Mouse (Mus musculus) thymus, postnatal 36 days (tissue): ENCODE results near the gene Cacna1e.

Source experiments
- DNase-seq, 2 experiments: peaks; one replicate each; pipeline ENCODE4 v3.0.0; 2022; ENCODE audit warnings: mixed read lengths in 2 of 2

The Cacna1e gene

GRCm38 (mm10) chr1:154615759-154616158 is 268.5 kb downstream of the Cacna1e start:
- no peak for DNase-seq

GRCm38 (mm10) chr1:154608516-154608915 is 275.8 kb downstream of the Cacna1e start:
- no peak for DNase-seq

GRCm38 (mm10) chr1:154607406-154607805 is 276.9 kb downstream of the Cacna1e start:
- DNase-seq = no peak

- no peak for DNase-seq
These were observed 278.7 kb downstream of the Cacna1e start for GRCm38 (mm10) chr1:154605601-154606000.

GRCm38 (mm10) chr1:154603781-154604180 is 280.5 kb downstream of the Cacna1e start:
- no peak for DNase-seq

- DNase-seq = no peak
These were observed 281.8 kb downstream of the Cacna1e start for GRCm38 (mm10) chr1:154602531-154602930.

GRCm38 (mm10) chr1:154582516-154582915 is 301.8 kb downstream of the Cacna1e start:
- no peak for DNase-seq

- DNase-seq = no peak
These were observed 304.4 kb downstream of the Cacna1e start for GRCm38 (mm10) chr1:154579929-154580328.

- DNase-seq = no peak
These were observed 305.6 kb downstream of the Cacna1e start for GRCm38 (mm10) chr1:154578748-154579147.

- DNase-seq = no peak
These were observed 307.9 kb downstream of the Cacna1e start for GRCm38 (mm10) chr1:154576418-154576817.

GRCm38 (mm10) chr1:154566026-154566425 is 318.3 kb downstream of the Cacna1e start:
- DNase-seq = no peak

- no peak for DNase-seq
These were observed 328.5 kb downstream of the Cacna1e start for GRCm38 (mm10) chr1:154555811-154556210.

- DNase-seq = no peak
These were observed 331.2 kb downstream of the Cacna1e start for GRCm38 (mm10) chr1:154553132-154553531.

GRCm38 (mm10) chr1:154537445-154537844 is 346.9 kb downstream of the Cacna1e start:
- DNase-seq = no peak

GRCm38 (mm10) chr1:154536763-154537162 is 347.5 kb downstream of the Cacna1e start:
- DNase-seq = no peak

GRCm38 (mm10) chr1:154532987-154533940 is 351.0 kb downstream of the Cacna1e start:
- DNase-seq = no peak

- no peak for DNase-seq
These were observed 354.6 kb downstream of the Cacna1e start for GRCm38 (mm10) chr1:154529666-154530065.

GRCm38 (mm10) chr1:154528803-154529202 is 355.5 kb downstream of the Cacna1e start:
- DNase-seq = no peak

GRCm38 (mm10) chr1:154520715-154521114 is 363.6 kb downstream of the Cacna1e start:
- DNase-seq = no peak

- DNase-seq = no peak
These were observed 369.0 kb downstream of the Cacna1e start for GRCm38 (mm10) chr1:154515350-154515749.

GRCm38 (mm10) chr1:154511736-154512135 is 372.6 kb downstream of the Cacna1e start:
- no peak for DNase-seq

- no peak for DNase-seq
These were observed 380.3 kb downstream of the Cacna1e start for GRCm38 (mm10) chr1:154504005-154504404.

GRCm38 (mm10) chr1:154500869-154501268 is 383.4 kb downstream of the Cacna1e start:
- no peak for DNase-seq

GRCm38 (mm10) chr1:154500187-154500866 is 384.0 kb downstream of the Cacna1e start:
- DNase-seq = no peak
